Mouse (Mus musculus) erythroblast, embryonic 14.5 days (primary cell): ENCODE data around the gene Syn3.

Experiments used
- GATA1 ChIP-seq: IDR thresholded peaks from 2 replicates; pipeline ENCODE4 v1.6.1; 2012; ENCODE audit warnings: low read length, inconsistent platforms, mixed read lengths
- TAL1 ChIP-seq: IDR thresholded peaks from 3 replicates; pipeline ENCODE4 v1.6.1; 2012; ENCODE audit warnings: low read length, inconsistent platforms, mixed read lengths

DNA sequence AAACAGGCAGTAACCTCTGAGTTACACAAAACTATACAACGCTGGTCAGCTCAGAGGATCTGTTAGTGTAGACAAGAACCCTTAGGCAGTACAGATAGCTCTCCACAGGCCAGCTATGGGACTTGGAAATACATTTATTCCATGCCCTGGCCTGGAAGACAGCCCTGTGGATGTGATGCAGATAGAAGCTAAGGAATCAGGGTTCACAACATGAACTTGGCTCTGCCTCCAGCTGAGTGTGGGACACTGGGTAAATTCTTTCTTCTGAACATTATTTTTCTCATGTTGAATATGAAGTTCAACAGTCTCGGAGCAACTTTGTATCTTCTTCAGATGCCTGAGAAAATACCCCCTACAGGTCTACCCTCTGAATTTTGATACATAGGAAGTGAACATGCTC lies 201.4 kb downstream of the Syn3 start:
- TF ChIP-seq GATA1 (no peak), TAL1 (no peak)
